Mouse (Mus musculus) retina, adult 2 months (tissue): Measurements from ENCODE around the gene Ptprn2.

Experiments used
- DNase-seq: peaks from one replicate; pipeline ENCODE4 v3.0.0-alpha.2; 2012; ENCODE audit warnings: low read depth, low spot score

Ptprn2 gene

GRCm38 (mm10) chr12:116968215-116968939, 482.9 kb downstream of the Ptprn2 start:
- no peak for DNase-seq

GRCm38 (mm10) chr12:116975547-116975946, 490.0 kb downstream of the Ptprn2 start:
- DNase-seq = no peak

- no peak for DNase-seq
Observed at GRCm38 (mm10) chr12:116976981-116977380, 491.5 kb downstream of the Ptprn2 start.

- DNase-seq = no peak
Observed at GRCm38 (mm10) chr12:116978201-116978600, 492.7 kb downstream of the Ptprn2 start.

GRCm38 (mm10) chr12:116981315-116981714, 495.8 kb downstream of the Ptprn2 start:
- no peak for DNase-seq

- no peak for DNase-seq
Observed at GRCm38 (mm10) chr12:116989144-116989543, 503.6 kb downstream of the Ptprn2 start.

GRCm38 (mm10) chr12:117001546-117002148, 516.1 kb downstream of the Ptprn2 start:
- DNase-seq = no peak

GRCm38 (mm10) chr12:117016753-117017595, 531.5 kb downstream of the Ptprn2 start:
- DNase-seq = no peak

GRCm38 (mm10) chr12:117017912-117018311, 532.4 kb downstream of the Ptprn2 start:
- no peak for DNase-seq

- no peak for DNase-seq
Observed at GRCm38 (mm10) chr12:117023235-117023634, 537.7 kb downstream of the Ptprn2 start.

- no peak for DNase-seq
Observed at GRCm38 (mm10) chr12:117024916-117025315, 539.4 kb downstream of the Ptprn2 start.

- no peak for DNase-seq
Observed at GRCm38 (mm10) chr12:117025676-117026075, 540.2 kb downstream of the Ptprn2 start.

GRCm38 (mm10) chr12:117027351-117027750, 541.8 kb downstream of the Ptprn2 start:
- DNase-seq = no peak

- no peak for DNase-seq
Observed at GRCm38 (mm10) chr12:117028333-117028961, 542.9 kb downstream of the Ptprn2 start.

GRCm38 (mm10) chr12:117033172-117033571, 547.7 kb downstream of the Ptprn2 start:
- DNase-seq = no peak

GRCm38 (mm10) chr12:117034506-117034905, 549.0 kb downstream of the Ptprn2 start:
- no peak for DNase-seq

- DNase-seq = peak; percentile 41
Observed at GRCm38 (mm10) chr12:117035243-117035642, 549.7 kb downstream of the Ptprn2 start.

- DNase-seq = no peak
Observed at GRCm38 (mm10) chr12:117039411-117039810, 553.9 kb downstream of the Ptprn2 start.

- no peak for DNase-seq
Observed at GRCm38 (mm10) chr12:117041409-117041808, 555.9 kb downstream of the Ptprn2 start.

GRCm38 (mm10) chr12:117042706-117043105, 557.2 kb downstream of the Ptprn2 start:
- no peak for DNase-seq

GRCm38 (mm10) chr12:117047384-117048251, 562.1 kb downstream of the Ptprn2 start:
- no peak for DNase-seq
